Mouse (Mus musculus): Measurements from ENCODE around the gene Glipr1l1.
"Not testable (repeated sequence)": the region's sequence is repeated elsewhere in the genome, so short reads cannot be mapped to it uniquely, and the experiment has no call there.

GRCm38 (mm10) chr10:112044283-112044682 lies 15.7 kb upstream of the Glipr1l1 start:
- not testable (repeated sequence) for TF ChIP-seq CTCF (IDR thresholded peaks at IDR 0.05; ENCODE audit: extremely low read depth, insufficient read length, insufficient replicate concordance, low read depth, low read length); POLR2A (IDR thresholded peaks at IDR 0.05; ENCODE audit: low read depth, low read length)

All from small intestine, adult 2 months (tissue).